In genomic region chr9:113935638-113936037, GRCm38 (mm10) we compare ENCODE assay signal across 24 mouse cellular contexts. TPM values are rescaled to one million over a fixed set of nuclear protein-coding genes. Genes with fewer than 3 reads are reported as not detected.
A peak's percentile ranks its signal among the peaks of the same experiment; 100 is the strongest.
DNase-seq lines count a peak whose midpoint lies in the region; ATAC-seq lines count a peak whose summit lies in the region.
"Had no signal": no experiment of that assay in that cellular context is flagged by ENCODE, and none has a peak within 500 bp of the region (broad histone marks: within the 10 kb centered on the region; RNA-seq: fewer than 3 reads in every experiment).

No protein-coding gene starts in this region.

- ATAC-seq in heart, embryonic 12.5 days (ENCODE audit: insufficient number of reproducible peaks, low FRiP score), result no peak
- no peak for ATAC-seq in kidney, embryonic 16.5 days (ENCODE audit: low FRiP score, low TSS enrichment)
- ATAC-seq in liver, embryonic 13.5 days (ENCODE audit: low read depth), result no peak
- peak; percentile 63 for ATAC-seq in megakaryocyte-erythroid progenitor cell, adult 5-6 weeks (replicated peaks; ENCODE audit: low FRiP score, low TSS enrichment, poor library complexity, severe bottlenecking)
- ATAC-seq: forebrain, embryonic 15.5 days; intestine, embryonic 15.5 days had no signal

- no peak overlapping the region for H3K4me3 ChIP-seq in heart, embryonic 12.5 days
- no peak overlapping the region for H3K4me3 ChIP-seq in kidney, embryonic 16.5 days (ENCODE audit: low read length)
- H3K4me3 ChIP-seq in liver, embryonic 13.5 days (replicated peaks), result no peak overlapping the region
- H3K4me3 ChIP-seq: embryonic facial prominence, embryonic 12.5 days; forebrain, embryonic 15.5 days; heart, embryonic 15.5 days; hindbrain, embryonic 15.5 days; intestine, embryonic 15.5 days; limb, embryonic 13.5 days; lung, embryonic 15.5 days; neural tube, embryonic 15.5 days had no signal

- WGBS in heart, embryonic 12.5 days, result 70% methylated on average over 5 of the region's 5 CpGs
- 50% methylated on average over 5 of the region's 5 CpGs for WGBS in kidney, embryonic 16.5 days
- 57% methylated on average over 5 of the region's 5 CpGs for WGBS in liver, embryonic 13.5 days (ENCODE audit: insufficient replicate concordance)

- H3K36me3 ChIP-seq in heart, embryonic 12.5 days, result no peaks in the 10 kb centered on the region
- no peaks in the 10 kb centered on the region for H3K36me3 ChIP-seq in kidney, embryonic 16.5 days (ENCODE audit: insufficient read depth, low read length)
- H3K36me3 ChIP-seq in liver, embryonic 13.5 days, result no peaks in the 10 kb centered on the region
- H3K36me3 ChIP-seq: embryonic facial prominence, embryonic 12.5 days; forebrain, embryonic 15.5 days; heart, embryonic 15.5 days; hindbrain, embryonic 15.5 days; intestine, embryonic 15.5 days; limb, embryonic 13.5 days; lung, embryonic 15.5 days; neural tube, embryonic 15.5 days had no signal

- no peak overlapping the region for H3K27ac ChIP-seq in heart, embryonic 12.5 days (ENCODE audit: poor library complexity, severe bottlenecking)
- H3K27ac ChIP-seq in kidney, embryonic 16.5 days (ENCODE audit: low read length), result peak overlapping the region; percentile 20; the same call in 1 of the 2 replicates
- peak overlapping the region; percentile 45; the same call in 1 of the 2 replicates for H3K27ac ChIP-seq in liver, embryonic 13.5 days
- H3K27ac ChIP-seq: embryonic facial prominence, embryonic 12.5 days; forebrain, embryonic 15.5 days; heart, embryonic 15.5 days; hindbrain, embryonic 15.5 days; intestine, embryonic 15.5 days; limb, embryonic 13.5 days; lung, embryonic 15.5 days; neural tube, embryonic 15.5 days had no signal

- H3K4me1 ChIP-seq in heart, embryonic 12.5 days (replicated peaks), result peaks cover 40% of the 10 kb centered on the region
- H3K4me1 ChIP-seq in kidney, embryonic 16.5 days (ENCODE audit: insufficient read depth, low read length), result peaks cover 27% of the 10 kb centered on the region
- H3K4me1 ChIP-seq in liver, embryonic 13.5 days (replicated peaks), result peaks cover 82% of the 10 kb centered on the region

- H3K27me3 ChIP-seq in heart, embryonic 12.5 days (replicated peaks), result no peaks in the 10 kb centered on the region
- no peaks in the 10 kb centered on the region for H3K27me3 ChIP-seq in kidney, embryonic 16.5 days (ENCODE audit: insufficient read depth, low read length)
- no peaks in the 10 kb centered on the region for H3K27me3 ChIP-seq in liver, embryonic 13.5 days
- H3K27me3 ChIP-seq: embryonic facial prominence, embryonic 12.5 days; forebrain, embryonic 15.5 days; heart, embryonic 15.5 days; hindbrain, embryonic 15.5 days; intestine, embryonic 15.5 days; limb, embryonic 13.5 days; lung, embryonic 15.5 days; neural tube, embryonic 15.5 days had no signal

- peak; percentile 70 for DNase-seq in heart, adult 11 months
- DNase-seq in kidney, postnatal 25 days, result no peak
- DNase-seq in liver, embryonic 13.5 days, result no peak
- no peak for DNase-seq in cerebellum, postnatal 4 days (ENCODE audit: low spot score in 2 of 2)
- no peak for DNase-seq in adrenal gland, adult 8-10 months
- DNase-seq: adrenal gland, postnatal 36 days; cerebellum, adult 11 months; cerebellum, postnatal 10 days; kidney, postnatal 36 days; lung, postnatal 36 days; right cerebral cortex, adult 18-20 months; right cerebral cortex, postnatal 4 days; thymus, postnatal 4 days had no signal

- H3K4me2 ChIP-seq in heart, embryonic 12.5 days, result no peak overlapping the region
- H3K4me2 ChIP-seq in kidney, embryonic 16.5 days (replicated peaks; ENCODE audit: low read depth, low read length), result no peak overlapping the region
- peak overlapping the region; percentile 36 for H3K4me2 ChIP-seq in liver, embryonic 13.5 days
- H3K4me2 ChIP-seq: embryonic facial prominence, embryonic 12.5 days; forebrain, embryonic 15.5 days; heart, embryonic 15.5 days; hindbrain, embryonic 15.5 days; intestine, embryonic 15.5 days; limb, embryonic 13.5 days; lung, embryonic 15.5 days; neural tube, embryonic 15.5 days had no signal

- H3K9ac ChIP-seq in heart, embryonic 12.5 days, result no peak overlapping the region
- H3K9ac ChIP-seq in kidney, embryonic 16.5 days (replicated peaks; ENCODE audit: low read length), result peak overlapping the region; percentile 19; the same call in 1 of the 2 replicates
- H3K9ac ChIP-seq in liver, embryonic 13.5 days, result peak overlapping the region; percentile 49
- H3K9ac ChIP-seq: embryonic facial prominence, embryonic 12.5 days; forebrain, embryonic 15.5 days; heart, embryonic 15.5 days; hindbrain, embryonic 15.5 days; intestine, embryonic 15.5 days; limb, embryonic 13.5 days; lung, embryonic 15.5 days; neural tube, embryonic 15.5 days had no signal

- H3K9me3 ChIP-seq in heart, embryonic 12.5 days (replicated peaks), result no peaks in the 10 kb centered on the region
- no peaks in the 10 kb centered on the region for H3K9me3 ChIP-seq in kidney, embryonic 16.5 days (ENCODE audit: low read length)
- H3K9me3 ChIP-seq in liver, embryonic 13.5 days (replicated peaks), result no peaks in the 10 kb centered on the region
- H3K9me3 ChIP-seq: embryonic facial prominence, embryonic 12.5 days; forebrain, embryonic 15.5 days; heart, embryonic 15.5 days; hindbrain, embryonic 15.5 days; intestine, embryonic 15.5 days; limb, embryonic 13.5 days; lung, embryonic 15.5 days; neural tube, embryonic 15.5 days had no signal

RNA-seq across cellular contexts. Expression of gene Ubp1, which starts 4.9 kb away (rescaled TPM):
- polyA plus RNA-seq in heart, embryonic 12.5 days (2016; fragmentation: Nextera tagmentation; extraction: Ambion mirVana), result 33.6 and 34.3 TPM in 2 replicates
- polyA plus RNA-seq in kidney, embryonic 16.5 days (2015; fragmentation: Nextera tagmentation; extraction: Ambion mirVana), result 33.4 and 35.4 TPM in 2 replicates
- 48.4 and 52.8 TPM in 2 replicates for polyA plus RNA-seq in liver, embryonic 13.5 days (2015; fragmentation: Nextera tagmentation; extraction: Ambion mirVana)
- total RNA-seq in megakaryocyte-erythroid progenitor cell, adult 5-6 weeks (2014; fragmentation: Nextera tagmentation), result 85.8 and 94.0 TPM in 2 replicates
- 76.9 and 86.7 TPM in 2 replicates for total RNA-seq in megakaryocyte-erythroid progenitor cell, adult 5-6 weeks (2017)
- 10 to 100 TPM; 47.4 to 79.2 (median 66.6) TPM for total RNA-seq in adrenal gland, adult 8-10 months (2022)
